Mouse (Mus musculus) skeletal muscle tissue, adult 2 months (tissue): ENCODE results near the gene Trpm4.

ENCODE experiments used
- DNase-seq: peaks from one replicate; pipeline ENCODE4 v3.0.0-alpha.2; 2012; ENCODE audit warnings: low read depth, low spot score

Trpm4 gene

GRCm38 (mm10) chr7:45346905-45347304, 13.3 kb upstream of the Trpm4 start:
- DNase-seq, result no peak

GRCm38 (mm10) chr7:45343543-45343942, 10.0 kb upstream of the Trpm4 start:
- no peak for DNase-seq

GRCm38 (mm10) chr7:45342081-45342480, 8.5 kb upstream of the Trpm4 start:
- no peak for DNase-seq

GRCm38 (mm10) chr7:45341303-45341702, 7.7 kb upstream of the Trpm4 start:
- peak; percentile 78 for DNase-seq

- no peak for DNase-seq
Measured at GRCm38 (mm10) chr7:45340669-45341068, 7.1 kb upstream of the Trpm4 start.

- DNase-seq, result no peak
Measured at GRCm38 (mm10) chr7:45340066-45340442, 6.5 kb upstream of the Trpm4 start.

- DNase-seq, result no peak
Measured at GRCm38 (mm10) chr7:45339410-45340065, 6.0 kb upstream of the Trpm4 start.

GRCm38 (mm10) chr7:45338161-45338911, 4.8 kb upstream of the Trpm4 start:
- DNase-seq, result no peak

GRCm38 (mm10) chr7:45337469-45337868, 3.9 kb upstream of the Trpm4 start:
- DNase-seq, result no peak

GRCm38 (mm10) chr7:45336319-45336718, 2.7 kb upstream of the Trpm4 start:
- DNase-seq, result no peak

GRCm38 (mm10) chr7:45335056-45335455, 1.5 kb upstream of the Trpm4 start, which contains the start of gene Hrc:
Hrc (plus strand) TSS chr7:45335290.
- DNase-seq, result peak; percentile 83

- peak; percentile 91 for DNase-seq
Measured at GRCm38 (mm10) chr7:45334605-45335004, 1.0 kb upstream of the Trpm4 start.

- peak; percentile 26 for DNase-seq
Measured at GRCm38 (mm10) chr7:45332685-45333425, 725 bp downstream of the Trpm4 start.

- DNase-seq, result no peak
Measured at GRCm38 (mm10) chr7:45331502-45331901, 2.1 kb downstream of the Trpm4 start.

GRCm38 (mm10) chr7:45328841-45329475, 4.6 kb downstream of the Trpm4 start:
- peak; percentile 49 for DNase-seq

- DNase-seq, result no peak
Measured at GRCm38 (mm10) chr7:45325800-45326199, 7.8 kb downstream of the Trpm4 start.

GRCm38 (mm10) chr7:45323069-45323468, 10.5 kb downstream of the Trpm4 start:
- no peak for DNase-seq

GRCm38 (mm10) chr7:45322245-45322644, 11.3 kb downstream of the Trpm4 start:
- DNase-seq, result no peak

- DNase-seq, result no peak
Measured at GRCm38 (mm10) chr7:45316536-45316935, 17.0 kb downstream of the Trpm4 start.

GRCm38 (mm10) chr7:45315182-45315701, 18.3 kb downstream of the Trpm4 start:
- no peak for DNase-seq

GRCm38 (mm10) chr7:45313495-45313894, 20.1 kb downstream of the Trpm4 start:
- DNase-seq, result no peak
